Mouse (Mus musculus) embryonic facial prominence, embryonic 15.5 days (tissue): ENCODE data around the gene Nalcn. TPM values are rescaled to one million over a fixed set of nuclear protein-coding genes. Genes with fewer than 3 reads are reported as not detected.
A peak's percentile ranks its signal among the peaks of the same experiment; 100 is the strongest.
"Not testable (repeated sequence)": the region's sequence is repeated elsewhere in the genome, so short reads cannot be mapped to it uniquely, and the experiment has no call there.

Experiments used
- ATAC-seq: fragments of 200-750 bp; cut with Nextera tagmentation; 2 replicates; pipeline ENCODE4 v1.8.0; 2017; ENCODE audit warnings: low read depth, moderate TSS enrichment; ENCODE audit not compliant: insufficient number of reproducible peaks, low FRiP score, low TSS enrichment
- H3K27ac ChIP-seq: fragments of 300-500 bp; sonication (generic); replicated peaks from 2 replicates; pipeline ENCODE4 v1.5.1; 2015; ENCODE audit warnings: mild to moderate bottlenecking, inconsistent platforms
- H3K27me3 ChIP-seq: fragments of 300-500 bp; sonication (generic); 2 replicates; pipeline ENCODE4 v1.6.1; 2015; ENCODE audit warnings: inconsistent platforms
- H3K36me3 ChIP-seq: fragments of 300-500 bp; sonication (generic); 2 replicates; pipeline ENCODE4 v1.6.1; 2015; ENCODE audit warnings: mild to moderate bottlenecking, inconsistent platforms
- H3K4me1 ChIP-seq: fragments of 300-500 bp; sonication (generic); 2 replicates; pipeline ENCODE4 v1.6.1; 2015; ENCODE audit warnings: inconsistent platforms
- H3K4me2 ChIP-seq: fragments of 300-500 bp; sonication (generic); replicated peaks from 2 replicates; pipeline ENCODE4 v1.6.1; 2015; ENCODE audit warnings: mild to moderate bottlenecking, inconsistent platforms
- H3K4me3 ChIP-seq: fragments of 300-500 bp; sonication (generic); replicated peaks from 2 replicates; pipeline ENCODE4 v1.5.1; 2015; ENCODE audit warnings: mild to moderate bottlenecking, inconsistent platforms
- H3K9ac ChIP-seq: fragments of 300-500 bp; sonication (generic); 2 replicates; pipeline ENCODE4 v1.6.1; 2015; ENCODE audit warnings: inconsistent platforms
- H3K9me3 ChIP-seq: fragments of 300-500 bp; sonication (generic); replicated peaks from 2 replicates; pipeline ENCODE4 v1.6.1; 2016; ENCODE audit warnings: inconsistent platforms
- WGBS: fragments of 180-500 bp; shearing (Covaris S2); methylation state at CpG from one replicate; pipeline ENCODE4 v1.1.7; 2015; 5-methylcytosine and 5-hydroxymethylcytosine counted together
- polyA plus RNA-seq: library from polyadenylated mRNA; unstranded; fragments of >200 nt; fragmentation: Nextera tagmentation; extraction: Ambion mirVana; gene quantifications from 2 replicates; pipeline ENCODE4 v1.2.1, GENCODE M21; 2015

Nalcn gene
- 1.2 and 1.5 TPM in 2 replicates for polyA plus RNA-seq

GRCm38 (mm10) chr14:123626501-123627179 is at the start of gene Nalcn:
Gene Nalcn, minus strand, starts transcription at chr14:123627144.
- peak; percentile 72 for ATAC-seq
- H3K27ac ChIP-seq: no peak within 1 kb of the TSS
- H3K36me3 ChIP-seq: no peaks in the 10 kb centered on the region
- H3K9me3 ChIP-seq: no peaks in the 10 kb centered on the region
- under 1% methylated on average over 47 of the region's 47 CpGs for WGBS
- peak within 1 kb of the TSS; percentile 48 for H3K4me3 ChIP-seq
- H3K9ac ChIP-seq: 0 out of 2 replicates have a peak within 1 kb of the TSS, but pooled peaks have one; percentile 13
- peak within 1 kb of the TSS; percentile 83 for H3K4me2 ChIP-seq
- peaks cover 13% of the 10 kb centered on the region for H3K27me3 ChIP-seq
- peaks cover 9% of the 10 kb centered on the region; the same call in 1 of the 2 replicates for H3K4me1 ChIP-seq

GRCm38 (mm10) chr14:123671076-123671475 is 44.1 kb upstream of the Nalcn start:
- WGBS: 84% methylated on average over 21 of the region's 21 CpGs
- not testable (repeated sequence) for H3K27me3 ChIP-seq, H3K4me2 ChIP-seq, H3K27ac ChIP-seq, H3K36me3 ChIP-seq, ATAC-seq, H3K4me1 ChIP-seq, H3K4me3 ChIP-seq, H3K9ac ChIP-seq, H3K9me3 ChIP-seq

- Histone ChIP-seq H3K36me3 (no peaks in the 10 kb centered on the region), H3K9me3 (no peaks in the 10 kb centered on the region), H3K4me1 (peaks cover 13% of the 10 kb centered on the region), H3K4me2 (no peak overlapping the region), H3K4me3 (no peak overlapping the region), H3K27ac (no peak overlapping the region), H3K27me3 (no peaks in the 10 kb centered on the region), H3K9ac (no peak overlapping the region)
- no peak for ATAC-seq
Observed at GRCm38 (mm10) chr14:123664451-123664850, 37.5 kb upstream of the Nalcn start.

GRCm38 (mm10) chr14:123663206-123663605 is 36.3 kb upstream of the Nalcn start:
- Histone ChIP-seq H3K4me2 (no peak overlapping the region), H3K27ac (no peak overlapping the region), H3K4me3 (no peak overlapping the region), H3K9ac (no peak overlapping the region), H3K27me3 (no peaks in the 10 kb centered on the region), H3K9me3 (no peaks in the 10 kb centered on the region), H3K4me1 (peaks cover 13% of the 10 kb centered on the region), H3K36me3 (no peaks in the 10 kb centered on the region)
- no peak for ATAC-seq

- Histone ChIP-seq H3K9me3 (no peaks in the 10 kb centered on the region), H3K9ac (no peak overlapping the region), H3K4me2 (no peak overlapping the region), H3K27me3 (no peaks in the 10 kb centered on the region), H3K4me1 (peaks cover 13% of the 10 kb centered on the region), H3K27ac (no peak overlapping the region), H3K4me3 (no peak overlapping the region), H3K36me3 (no peaks in the 10 kb centered on the region)
- no peak for ATAC-seq
- 56% methylated on average over 1 of the region's 1 CpGs for WGBS
Observed at GRCm38 (mm10) chr14:123662386-123662785, 35.4 kb upstream of the Nalcn start.

GRCm38 (mm10) chr14:123661091-123661491 is 34.1 kb upstream of the Nalcn start:
- Histone ChIP-seq H3K4me1 (peaks cover 13% of the 10 kb centered on the region), H3K9me3 (no peaks in the 10 kb centered on the region), H3K27me3 (no peaks in the 10 kb centered on the region), H3K9ac (no peak overlapping the region), H3K4me3 (no peak overlapping the region), H3K36me3 (no peaks in the 10 kb centered on the region), H3K4me2 (peak overlapping the region; percentile 28; the same call in 1 of the 2 replicates), H3K27ac (no peak overlapping the region)
- 11% methylated on average over 20 of the region's 20 CpGs for WGBS
- 0 out of 2 replicates have a peak, but pooled peaks have one; percentile 29 for ATAC-seq

- WGBS: 13% methylated on average over 7 of the region's 7 CpGs
Observed at GRCm38 (mm10) chr14:123659921-123660385, 33.0 kb upstream of the Nalcn start, which contains the start of gene Itgbl1. Gene Itgbl1, plus strand, starts transcription at chr14:123659971.

GRCm38 (mm10) chr14:123627180-123627562 is 227 bp upstream of the Nalcn start:
- no peak overlapping the region for H3K27ac ChIP-seq
- WGBS: 49% methylated on average over 3 of the region's 3 CpGs
- H3K9me3 ChIP-seq: no peaks in the 10 kb centered on the region
- peak overlapping the region; percentile 83 for H3K4me2 ChIP-seq
- peaks cover 9% of the 10 kb centered on the region; the same call in 1 of the 2 replicates for H3K4me1 ChIP-seq
- no peak overlapping the region for H3K9ac ChIP-seq
- H3K27me3 ChIP-seq: peaks cover 13% of the 10 kb centered on the region
- peak overlapping the region; percentile 48 for H3K4me3 ChIP-seq
- no peaks in the 10 kb centered on the region for H3K36me3 ChIP-seq
- no peak for ATAC-seq

More at GRCm38 (mm10) chr14:123659921-123660385, 33.0 kb upstream of the Nalcn start, which contains the start of gene Itgbl1:
- Histone ChIP-seq H3K9me3 (no peaks in the 10 kb centered on the region), H3K27me3 (no peaks in the 10 kb centered on the region), H3K36me3 (no peaks in the 10 kb centered on the region), H3K9ac (no peak within 1 kb of the TSS), H3K4me1 (peaks cover 13% of the 10 kb centered on the region), H3K4me2 (peak within 1 kb of the TSS; percentile 33), H3K4me3 (peak within 1 kb of the TSS; percentile 12; the same call in 1 of the 2 replicates), H3K27ac (no peak within 1 kb of the TSS)
- ATAC-seq: no peak

- no peak overlapping the region for H3K27ac ChIP-seq
- ATAC-seq: no peak
- H3K9me3 ChIP-seq: no peaks in the 10 kb centered on the region
- no peaks in the 10 kb centered on the region for H3K36me3 ChIP-seq
- no peak overlapping the region for H3K9ac ChIP-seq
- H3K27me3 ChIP-seq: peaks cover 13% of the 10 kb centered on the region
- 8% methylated on average over 1 of the region's 1 CpGs for WGBS
- no peak overlapping the region for H3K4me2 ChIP-seq
- H3K4me1 ChIP-seq: peaks cover 9% of the 10 kb centered on the region; the same call in 1 of the 2 replicates
- H3K4me3 ChIP-seq: no peak overlapping the region
Observed at GRCm38 (mm10) chr14:123622969-123623368, 4.0 kb downstream of the Nalcn start.

- 69% methylated on average over 3 of the region's 3 CpGs for WGBS
- Histone ChIP-seq H3K9ac (no peak overlapping the region), H3K27ac (no peak overlapping the region), H3K4me3 (no peak overlapping the region), H3K4me1 (no peaks in the 10 kb centered on the region), H3K36me3 (no peaks in the 10 kb centered on the region), H3K9me3 (no peaks in the 10 kb centered on the region), H3K27me3 (no peaks in the 10 kb centered on the region), H3K4me2 (no peak overlapping the region)
- ATAC-seq: no peak
Observed at GRCm38 (mm10) chr14:123595265-123595664, 31.7 kb downstream of the Nalcn start.

GRCm38 (mm10) chr14:123587412-123587811 is 39.5 kb downstream of the Nalcn start:
- no peaks in the 10 kb centered on the region for H3K36me3 ChIP-seq

GRCm38 (mm10) chr14:123582433-123582832 is 44.5 kb downstream of the Nalcn start:
- H3K27me3 ChIP-seq: no peaks in the 10 kb centered on the region
- H3K9me3 ChIP-seq: no peaks in the 10 kb centered on the region
- no peak overlapping the region for H3K27ac ChIP-seq
- WGBS: 69% methylated on average over 2 of the region's 2 CpGs
- H3K4me2 ChIP-seq: no peak overlapping the region
- ATAC-seq: no peak
- no peak overlapping the region for H3K9ac ChIP-seq
- H3K4me1 ChIP-seq: no peaks in the 10 kb centered on the region
- no peak overlapping the region for H3K4me3 ChIP-seq
- H3K36me3 ChIP-seq: no peaks in the 10 kb centered on the region

More at GRCm38 (mm10) chr14:123587412-123587811, 39.5 kb downstream of the Nalcn start:
- no peak overlapping the region for H3K4me3 ChIP-seq
- H3K4me1 ChIP-seq: no peaks in the 10 kb centered on the region
- no peak overlapping the region for H3K27ac ChIP-seq
- ATAC-seq: no peak
- H3K9ac ChIP-seq: no peak overlapping the region
- H3K4me2 ChIP-seq: no peak overlapping the region
- H3K9me3 ChIP-seq: no peaks in the 10 kb centered on the region
- no peaks in the 10 kb centered on the region for H3K27me3 ChIP-seq
